Mouse (Mus musculus) CH12.LX (cell line): ENCODE results near the gene Srsf2. TPM values are rescaled to one million over a fixed set of nuclear protein-coding genes. Genes with fewer than 3 reads are reported as not detected.
A peak's percentile ranks its signal among the peaks of the same experiment; 100 is the strongest.

Experiments
- DNase-seq: peaks from one replicate; pipeline ENCODE4 v3.0.0-alpha.2; 2013; ENCODE audit errors: extremely low read depth
- H3K27ac ChIP-seq: 2 replicates; pipeline ENCODE4 v1.5.1; 2012; ENCODE audit warnings: low read depth, mild to moderate bottlenecking, control low read depth, moderate library complexity; ENCODE audit not compliant: insufficient read depth
- H3K27me3 ChIP-seq: replicated peaks from 2 replicates; pipeline ENCODE3; 2012; ENCODE audit warnings: inconsistent platforms
- H3K36me3 ChIP-seq, 2 experiments: replicated peaks in 1 of 2; 2 replicates each; pipeline versions ENCODE3 to v1.6.1; 2012; ENCODE audit warnings: inconsistent platforms in 1 of 2, low read length in 1 of 2, mild to moderate bottlenecking in 1 of 2, mixed read lengths in 1 of 2, moderate library complexity in 1 of 2; ENCODE audit not compliant: control insufficient read depth in 1 of 2, insufficient read depth in 1 of 2
- H3K4me1 ChIP-seq, 2 experiments: 2 replicates each; pipeline ENCODE4 v1.6.1; 2012; ENCODE audit warnings: inconsistent platforms in 1 of 2, moderate library complexity in 1 of 2; ENCODE audit not compliant: insufficient read depth in 2 of 2, control insufficient read depth in 1 of 2
- H3K4me2 ChIP-seq: 2 replicates; pipeline ENCODE4 v1.6.1; 2012; ENCODE audit warnings: low read depth, mild to moderate bottlenecking, control low read depth; ENCODE audit not compliant: poor library complexity, insufficient read depth, severe bottlenecking
- H3K4me3 ChIP-seq, 3 experiments: fragments of 150-350 bp in 1 of 3; sonication (generic) in 1 of 3; replicated peaks in 1 of 3; 2 replicates each; pipeline versions ENCODE3 to v1.5.1; 2011 to 2012; ENCODE audit warnings: low read depth in 2 of 3, low read length in 2 of 3, mild to moderate bottlenecking in 2 of 3, moderate library complexity in 2 of 3, control low read depth in 1 of 3, improper control_type of control experiment in 1 of 3, inconsistent platforms in 1 of 3, mixed read lengths in 1 of 3; ENCODE audit not compliant: poor library complexity in 1 of 3
- H3K79me2 ChIP-seq: replicated peaks from 2 replicates; pipeline ENCODE4 v1.6.1; 2012; ENCODE audit warnings: mild to moderate bottlenecking, moderate library complexity; ENCODE audit not compliant: control insufficient read depth, poor library complexity, insufficient read depth, severe bottlenecking; ENCODE audit errors: extremely low read depth
- H3K9ac ChIP-seq: 2 replicates; pipeline ENCODE4 v1.6.1; 2012; ENCODE audit warnings: low read depth, mild to moderate bottlenecking, control low read depth, moderate library complexity; ENCODE audit not compliant: insufficient read depth
- H3K9me3 ChIP-seq: replicated peaks from 2 replicates; pipeline ENCODE3; 2012; ENCODE audit warnings: low read length, inconsistent platforms, mixed read lengths
- BHLHE40 ChIP-seq: IDR thresholded peaks from 2 replicates; pipeline ENCODE4 v1.6.1; 2011; ENCODE audit warnings: mild to moderate bottlenecking, low read depth, low read length, improper control_type of control experiment
- EP300 ChIP-seq: IDR thresholded peaks from 2 replicates; pipeline ENCODE4 v1.6.1; 2011; ENCODE audit warnings: low read length, improper control_type of control experiment
- ETS1 ChIP-seq: conservative IDR thresholded peaks from 2 replicates; pipeline ENCODE4 v1.6.1; 2012; ENCODE audit warnings: low read depth, mild to moderate bottlenecking, inconsistent platforms, low read length, improper control_type of control experiment, moderate library complexity
- KAT2A ChIP-seq: IDR thresholded peaks from 2 replicates; pipeline ENCODE4 v1.6.1; 2012; ENCODE audit warnings: low read length, improper control_type of control experiment, inconsistent platforms; ENCODE audit not compliant: insufficient replicate concordance
- MAX ChIP-seq: IDR thresholded peaks from 2 replicates; pipeline ENCODE4 v1.6.1; 2011; ENCODE audit warnings: low read length, improper control_type of control experiment
- MAZ ChIP-seq: IDR thresholded peaks from 2 replicates; pipeline ENCODE4 v1.6.1; 2012; ENCODE audit warnings: low read depth, mild to moderate bottlenecking, inconsistent platforms, low read length, improper control_type of control experiment, moderate library complexity
- MEF2A ChIP-seq: IDR thresholded peaks from 2 replicates; pipeline ENCODE4 v1.6.1; 2014; ENCODE audit warnings: low read depth, mild to moderate bottlenecking, inconsistent platforms, low read length, improper control_type of control experiment, borderline replicate concordance
- MXI1 ChIP-seq: IDR thresholded peaks from 2 replicates; pipeline ENCODE4 v1.6.1; 2011; ENCODE audit warnings: mild to moderate bottlenecking, low read depth, low read length, improper control_type of control experiment
- NRF1 ChIP-seq: IDR thresholded peaks from 2 replicates; pipeline ENCODE4 v1.6.1; 2014; ENCODE audit warnings: low read depth, mild to moderate bottlenecking, inconsistent platforms, low read length, improper control_type of control experiment, moderate library complexity
- PAX5 ChIP-seq: IDR thresholded peaks from 2 replicates; pipeline ENCODE4 v1.6.1; 2012; ENCODE audit warnings: low read length, inconsistent platforms, mixed read lengths
- POLR2A ChIP-seq: IDR thresholded peaks from 2 replicates; pipeline ENCODE4 v1.6.1; 2011; ENCODE audit warnings: low read depth, mild to moderate bottlenecking, improper control_type of control experiment, low read length
- POLR2AphosphoS2 ChIP-seq: IDR thresholded peaks from 2 replicates; pipeline ENCODE4 v1.6.1; 2011; ENCODE audit warnings: low read depth, low read length, improper control_type of control experiment
- RAD21 ChIP-seq: IDR thresholded peaks from 2 replicates; pipeline ENCODE4 v1.6.1; 2011; ENCODE audit warnings: low read depth, mild to moderate bottlenecking, low read length, improper control_type of control experiment, moderate library complexity
- RCOR1 ChIP-seq: conservative IDR thresholded peaks from 2 replicates; pipeline ENCODE4 v1.6.1; 2012; ENCODE audit warnings: low read depth, mild to moderate bottlenecking, inconsistent platforms, low read length, improper control_type of control experiment
- SIN3A ChIP-seq: IDR thresholded peaks from 2 replicates; pipeline ENCODE4 v1.6.1; 2012; ENCODE audit warnings: low read length, improper control_type of control experiment, inconsistent platforms
- TCF12 ChIP-seq: IDR thresholded peaks from 2 replicates; pipeline ENCODE4 v1.6.1; 2014; ENCODE audit warnings: low read depth, mild to moderate bottlenecking, inconsistent platforms, low read length, improper control_type of control experiment
- USF1 ChIP-seq: IDR thresholded peaks from 2 replicates; pipeline ENCODE4 v1.6.1; 2014; ENCODE audit warnings: low read depth, mild to moderate bottlenecking, inconsistent platforms, low read length, improper control_type of control experiment
- USF2 ChIP-seq: conservative IDR thresholded peaks from 2 replicates; pipeline ENCODE4 v1.6.1; 2011; ENCODE audit warnings: low read depth, low read length, improper control_type of control experiment
- ZC3H11A ChIP-seq: IDR thresholded peaks from 2 replicates; pipeline ENCODE4 v1.6.1; 2012; ENCODE audit warnings: low read depth, mild to moderate bottlenecking, inconsistent platforms, low read length, improper control_type of control experiment
- ZKSCAN1 ChIP-seq: IDR thresholded peaks from 2 replicates; pipeline ENCODE4 v1.6.1; 2012; ENCODE audit warnings: low read depth, inconsistent platforms, low read length, improper control_type of control experiment, borderline replicate concordance
- dilution Hi-C: fragments of 300-500 bp; cut with MboI; formaldehyde crosslinking; loops from 2 replicates; pipeline ENCODE4 v1.14.3; 2020; ENCODE audit warnings: low sequenced_read_pairs; ENCODE audit not compliant: extremely low pct_unique_long_range_greater_than_20kb, extremely low pct_ligation_motif_present
- in situ Hi-C: fragments of 300-500 bp; cut with MboI; formaldehyde crosslinking; loops from 3 replicates; pipeline ENCODE4 v1.14.3; 2019; ENCODE audit warnings: low sequenced_read_pairs, low pct_ligation_motif_present, low pct_unique_long_range_greater_than_20kb, mixed read lengths
- polyA plus RNA-seq: library from polyadenylated mRNA; unstranded; fragments of >175 nt; gene quantifications from 2 replicates; pipeline ENCODE4 v1.2.1, GENCODE M21; 2012; ENCODE audit warnings: low read depth; ENCODE audit not compliant: insufficient read length
- total RNA-seq, 2 experiments: library from RNA; depleted of rRNA; stranded (reverse); fragments of 300-350 nt in 1 of 2; fragments of >200 nt in 1 of 2; gene quantifications; 2 replicates each; pipeline ENCODE4 v1.2.3; 2012 to 2014

The Srsf2 gene
- total and polyA plus RNA-seq, 3 experiments = 298 to 1,224 (median 471) TPM

DNA sequence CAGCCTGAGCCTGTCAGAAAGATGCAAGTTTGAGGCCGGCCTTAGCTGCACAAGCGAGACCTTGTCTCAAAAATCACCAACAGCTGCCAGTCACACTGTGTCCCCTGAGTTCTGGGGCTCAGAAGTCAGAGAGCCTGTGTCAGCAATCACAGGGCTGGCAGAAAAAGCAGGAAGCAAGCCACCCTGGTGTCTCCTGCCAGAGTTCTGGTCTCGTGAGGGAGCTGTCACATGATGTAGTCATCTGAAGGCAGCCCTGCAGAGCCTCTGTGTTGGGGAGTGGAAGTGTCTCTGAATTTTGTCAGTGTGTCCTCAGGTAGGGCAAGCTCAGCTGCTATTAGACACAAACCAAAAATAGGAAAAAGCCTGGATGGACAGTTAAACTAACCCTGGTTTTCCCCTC, 15.2 kb upstream of the Srsf2 start:
- H3K4me3 ChIP-seq = no peak overlapping the region
- DNase-seq = peak; percentile 53
- no peak overlapping the region for H3K27ac ChIP-seq
- H3K9ac ChIP-seq = no peak overlapping the region
- H3K4me2 ChIP-seq = no peak overlapping the region
- in situ Hi-C loops = no loop called here
- H3K9me3 ChIP-seq = no peaks in the 10 kb centered on the region
- H3K4me1 ChIP-seq = peaks cover 16 to 70% of the 10 kb centered on the region in 2 experiments
- no peaks in the 10 kb centered on the region for H3K27me3 ChIP-seq
- dilution Hi-C loops = no loop called here
- H3K36me3 ChIP-seq = peaks cover 42 to 62% of the 10 kb centered on the region in 2 experiments
- no peaks in the 10 kb centered on the region for H3K79me2 ChIP-seq
- TF ChIP-seq MAX (no peak), SIN3A (no peak), USF2 (peak; percentile 57), ETS1 (peak; percentile 45), BHLHE40 (peak; percentile 92), PAX5 (no peak), ZKSCAN1 (no peak), MEF2A (no peak), USF1 (peak; percentile 67), RCOR1 (no peak), ZC3H11A (no peak), EP300 (no peak)

GRCm38 (mm10) chr11:116865945-116866585, 13.2 kb upstream of the Srsf2 start:
- H3K27me3 ChIP-seq = no peaks in the 10 kb centered on the region
- H3K9me3 ChIP-seq = no peaks in the 10 kb centered on the region
- H3K4me2 ChIP-seq = 0 out of 2 replicates have a peak overlapping the region, but pooled peaks have one; percentile 10
- no peaks in the 10 kb centered on the region for H3K79me2 ChIP-seq
- peak overlapping the region in 1 of 3 experiments; percentile 8 for H3K4me3 ChIP-seq
- peaks cover 16 to 66% of the 10 kb centered on the region in 2 experiments for H3K4me1 ChIP-seq
- in situ Hi-C loops (no loop called here), dilution Hi-C loops (no loop called here)
- peak overlapping the region; percentile 28; the same call in 1 of the 2 replicates for H3K27ac ChIP-seq
- H3K9ac ChIP-seq = no peak overlapping the region
- peak; percentile 40 for DNase-seq
- TF ChIP-seq POLR2A (0 out of 2 replicates have a peak, but pooled peaks have one; percentile 35), NRF1 (peak; percentile 22; the same call in 1 of the 2 replicates), MXI1 (0 out of 2 replicates have a peak, but pooled peaks have one; percentile 36), BHLHE40 (peak; percentile 57; the same call in 1 of the 2 replicates), RAD21 (no peak), SIN3A (0 out of 2 replicates have a peak, but pooled peaks have one; percentile 29), USF2 (peak; percentile 60), ETS1 (peak; percentile 4), EP300 (0 out of 2 replicates have a peak, but pooled peaks have one; percentile 11), TCF12 (no peak), MAX (0 out of 2 replicates have a peak, but pooled peaks have one; percentile 40), USF1 (peak; percentile 73), KAT2A (0 out of 2 replicates have a peak, but pooled peaks have one; percentile 31), POLR2AphosphoS2 (no peak), MAZ (no peak)
- H3K36me3 ChIP-seq = peaks cover 43 to 59% of the 10 kb centered on the region in 2 experiments
